Mouse (Mus musculus) CH12.LX (cell line): ENCODE results near the gene Proca1. TPM values are rescaled to one million over a fixed set of nuclear protein-coding genes. Genes with fewer than 3 reads are reported as not detected.

Experiments used
- DNase-seq: peaks from one replicate; pipeline ENCODE4 v3.0.0-alpha.2; 2013; ENCODE audit errors: extremely low read depth
- H3K27ac ChIP-seq: 2 replicates; pipeline ENCODE4 v1.5.1; 2012; ENCODE audit warnings: low read depth, mild to moderate bottlenecking, control low read depth, moderate library complexity; ENCODE audit not compliant: insufficient read depth
- H3K27me3 ChIP-seq: replicated peaks from 2 replicates; pipeline ENCODE3; 2012; ENCODE audit warnings: inconsistent platforms
- H3K36me3 ChIP-seq, 2 experiments: replicated peaks in 1 of 2; 2 replicates each; pipeline versions ENCODE3 to v1.6.1; 2012; ENCODE audit warnings: inconsistent platforms in 1 of 2, low read length in 1 of 2, mild to moderate bottlenecking in 1 of 2, mixed read lengths in 1 of 2, moderate library complexity in 1 of 2; ENCODE audit not compliant: control insufficient read depth in 1 of 2, insufficient read depth in 1 of 2
- H3K4me1 ChIP-seq, 2 experiments: 2 replicates each; pipeline ENCODE4 v1.6.1; 2012; ENCODE audit warnings: inconsistent platforms in 1 of 2, moderate library complexity in 1 of 2; ENCODE audit not compliant: insufficient read depth in 2 of 2, control insufficient read depth in 1 of 2
- H3K4me2 ChIP-seq: 2 replicates; pipeline ENCODE4 v1.6.1; 2012; ENCODE audit warnings: low read depth, mild to moderate bottlenecking, control low read depth; ENCODE audit not compliant: poor library complexity, insufficient read depth, severe bottlenecking
- H3K4me3 ChIP-seq, 3 experiments: fragments of 150-350 bp in 1 of 3; sonication (generic) in 1 of 3; replicated peaks in 1 of 3; 2 replicates each; pipeline versions ENCODE3 to v1.5.1; 2011 to 2012; ENCODE audit warnings: low read depth in 2 of 3, low read length in 2 of 3, mild to moderate bottlenecking in 2 of 3, moderate library complexity in 2 of 3, control low read depth in 1 of 3, improper control_type of control experiment in 1 of 3, inconsistent platforms in 1 of 3, mixed read lengths in 1 of 3; ENCODE audit not compliant: poor library complexity in 1 of 3
- H3K79me2 ChIP-seq: replicated peaks from 2 replicates; pipeline ENCODE4 v1.6.1; 2012; ENCODE audit warnings: mild to moderate bottlenecking, moderate library complexity; ENCODE audit not compliant: control insufficient read depth, poor library complexity, insufficient read depth, severe bottlenecking; ENCODE audit errors: extremely low read depth
- H3K9ac ChIP-seq: 2 replicates; pipeline ENCODE4 v1.6.1; 2012; ENCODE audit warnings: low read depth, mild to moderate bottlenecking, control low read depth, moderate library complexity; ENCODE audit not compliant: insufficient read depth
- H3K9me3 ChIP-seq: replicated peaks from 2 replicates; pipeline ENCODE3; 2012; ENCODE audit warnings: low read length, inconsistent platforms, mixed read lengths
- CHD2 ChIP-seq: IDR thresholded peaks from 2 replicates; pipeline ENCODE4 v1.6.1; 2011; ENCODE audit warnings: low read length, improper control_type of control experiment
- CTCF ChIP-seq, 2 experiments: IDR thresholded peaks in 1 of 2; conservative IDR thresholded peaks in 1 of 2; 2 replicates each; pipeline ENCODE4 v1.5.1; 2011 to 2012; ENCODE audit warnings: low read depth in 2 of 2, low read length in 2 of 2, improper control_type of control experiment in 1 of 2, inconsistent platforms in 1 of 2, mild to moderate bottlenecking in 1 of 2, moderate library complexity in 1 of 2
- E2F4 ChIP-seq: IDR thresholded peaks from 2 replicates; pipeline ENCODE4 v1.6.1; 2011; ENCODE audit warnings: low read depth, low read length, improper control_type of control experiment; ENCODE audit not compliant: insufficient replicate concordance
- ELF1 ChIP-seq: IDR thresholded peaks from 2 replicates; pipeline ENCODE4 v1.6.1; 2014; ENCODE audit warnings: low read depth, mild to moderate bottlenecking, inconsistent platforms, low read length, improper control_type of control experiment
- HCFC1 ChIP-seq: IDR thresholded peaks from 2 replicates; pipeline ENCODE4 v1.6.1; 2012; ENCODE audit warnings: low read depth, mild to moderate bottlenecking, inconsistent platforms, low read length, improper control_type of control experiment
- IRF4 ChIP-seq: IDR thresholded peaks from 2 replicates; pipeline ENCODE4 v1.6.1; 2014; ENCODE audit warnings: low read depth, mild to moderate bottlenecking, inconsistent platforms, low read length, improper control_type of control experiment
- JUND ChIP-seq: conservative IDR thresholded peaks from 2 replicates; pipeline ENCODE4 v1.6.1; 2011; ENCODE audit warnings: low read depth, low read length, improper control_type of control experiment
- KAT2A ChIP-seq: IDR thresholded peaks from 2 replicates; pipeline ENCODE4 v1.6.1; 2012; ENCODE audit warnings: low read length, improper control_type of control experiment, inconsistent platforms; ENCODE audit not compliant: insufficient replicate concordance
- MAX ChIP-seq: IDR thresholded peaks from 2 replicates; pipeline ENCODE4 v1.6.1; 2011; ENCODE audit warnings: low read length, improper control_type of control experiment
- MEF2A ChIP-seq: IDR thresholded peaks from 2 replicates; pipeline ENCODE4 v1.6.1; 2014; ENCODE audit warnings: low read depth, mild to moderate bottlenecking, inconsistent platforms, low read length, improper control_type of control experiment, borderline replicate concordance
- MXI1 ChIP-seq: IDR thresholded peaks from 2 replicates; pipeline ENCODE4 v1.6.1; 2011; ENCODE audit warnings: mild to moderate bottlenecking, low read depth, low read length, improper control_type of control experiment
- MYC ChIP-seq: IDR thresholded peaks from 2 replicates; pipeline ENCODE4 v1.6.1; 2011; ENCODE audit warnings: low read depth, mild to moderate bottlenecking, improper control_type of control experiment, low read length
- NELFE ChIP-seq: IDR thresholded peaks from 2 replicates; pipeline ENCODE4 v1.6.1; 2011; ENCODE audit warnings: low read depth, low read length, improper control_type of control experiment
- PAX5 ChIP-seq: IDR thresholded peaks from 2 replicates; pipeline ENCODE4 v1.6.1; 2012; ENCODE audit warnings: low read length, inconsistent platforms, mixed read lengths
- POLR2AphosphoS2 ChIP-seq: IDR thresholded peaks from 2 replicates; pipeline ENCODE4 v1.6.1; 2011; ENCODE audit warnings: low read depth, low read length, improper control_type of control experiment
- RAD21 ChIP-seq: IDR thresholded peaks from 2 replicates; pipeline ENCODE4 v1.6.1; 2011; ENCODE audit warnings: low read depth, mild to moderate bottlenecking, low read length, improper control_type of control experiment, moderate library complexity
- RCOR1 ChIP-seq: conservative IDR thresholded peaks from 2 replicates; pipeline ENCODE4 v1.6.1; 2012; ENCODE audit warnings: low read depth, mild to moderate bottlenecking, inconsistent platforms, low read length, improper control_type of control experiment
- SIN3A ChIP-seq: IDR thresholded peaks from 2 replicates; pipeline ENCODE4 v1.6.1; 2012; ENCODE audit warnings: low read length, improper control_type of control experiment, inconsistent platforms
- SMC3 ChIP-seq: IDR thresholded peaks from 2 replicates; pipeline ENCODE4 v1.6.1; 2011; ENCODE audit warnings: low read depth, low read length, improper control_type of control experiment
- UBTF ChIP-seq: IDR thresholded peaks from 2 replicates; pipeline ENCODE4 v1.6.1; 2012; ENCODE audit warnings: low read depth, mild to moderate bottlenecking, inconsistent platforms, low read length, improper control_type of control experiment, moderate library complexity
- ZC3H11A ChIP-seq: IDR thresholded peaks from 2 replicates; pipeline ENCODE4 v1.6.1; 2012; ENCODE audit warnings: low read depth, mild to moderate bottlenecking, inconsistent platforms, low read length, improper control_type of control experiment
- ZKSCAN1 ChIP-seq: IDR thresholded peaks from 2 replicates; pipeline ENCODE4 v1.6.1; 2012; ENCODE audit warnings: low read depth, inconsistent platforms, low read length, improper control_type of control experiment, borderline replicate concordance
- ZMIZ1 ChIP-seq: IDR thresholded peaks from 2 replicates; pipeline ENCODE4 v1.6.1; 2012; ENCODE audit warnings: low read depth, mild to moderate bottlenecking, inconsistent platforms, low read length, improper control_type of control experiment
- dilution Hi-C: fragments of 300-500 bp; cut with MboI; formaldehyde crosslinking; loops from 2 replicates; pipeline ENCODE4 v1.14.3; 2020; ENCODE audit warnings: low sequenced_read_pairs; ENCODE audit not compliant: extremely low pct_unique_long_range_greater_than_20kb, extremely low pct_ligation_motif_present
- in situ Hi-C: fragments of 300-500 bp; cut with MboI; formaldehyde crosslinking; loops from 3 replicates; pipeline ENCODE4 v1.14.3; 2019; ENCODE audit warnings: low sequenced_read_pairs, low pct_ligation_motif_present, low pct_unique_long_range_greater_than_20kb, mixed read lengths
- polyA plus RNA-seq: library from polyadenylated mRNA; unstranded; fragments of >175 nt; gene quantifications from 2 replicates; pipeline ENCODE4 v1.2.1, GENCODE M21; 2012; ENCODE audit warnings: low read depth; ENCODE audit not compliant: insufficient read length
- total RNA-seq, 2 experiments: library from RNA; depleted of rRNA; stranded (reverse); fragments of 300-350 nt in 1 of 2; fragments of >200 nt in 1 of 2; gene quantifications; 2 replicates each; pipeline ENCODE4 v1.2.3; 2012 to 2014

Gene Proca1
- total and polyA plus RNA-seq, 3 experiments = 0.40 TPM; not detected in 2

- dilution Hi-C loops (no loop called here), in situ Hi-C loops (no loop called here)
- H3K36me3 ChIP-seq = peaks cover 70 to 87% of the 10 kb centered on the region in 2 experiments
Measured at GRCm38 (mm10) chr11:78205361-78206206, 12.4 kb downstream of the Proca1 start.

GRCm38 (mm10) chr11:78207190-78207589, 14.0 kb downstream of the Proca1 start:
- in situ Hi-C loops = no loop called here
- no peaks in the 10 kb centered on the region for H3K9me3 ChIP-seq
- dilution Hi-C loops = no loop called here
- H3K9ac ChIP-seq = no peak overlapping the region
- peaks cover 85 to 98% of the 10 kb centered on the region in 2 experiments for H3K36me3 ChIP-seq
- no peak overlapping the region for H3K27ac ChIP-seq
- H3K4me1 ChIP-seq = peaks cover 5 to 16% of the 10 kb centered on the region in 2 experiments; a peak in 3 of 4 replicates
- H3K27me3 ChIP-seq = no peaks in the 10 kb centered on the region
- TF ChIP-seq IRF4 (no peak), CHD2 (no peak), ZC3H11A (no peak), SMC3 (no peak), SIN3A (no peak), RCOR1 (no peak), MAX (no peak), ZKSCAN1 (no peak), JUND (no peak), CTCF (conservative IDR thresholded peaks at IDR 0.05 in 1 of 2, IDR thresholded peaks at IDR 0.05 in 1 of 2; ENCODE audit: low read depth in 2 of 2, low read length in 2 of 2) (no peak), MEF2A (no peak), UBTF (no peak), RAD21 (no peak), MXI1 (no peak), MYC (no peak), ELF1 (no peak), HCFC1 (no peak), ZMIZ1 (no peak)
- H3K79me2 ChIP-seq = no peaks in the 10 kb centered on the region
- H3K4me3 ChIP-seq = no peak overlapping the region
- no peak for DNase-seq
- no peak overlapping the region for H3K4me2 ChIP-seq

More at GRCm38 (mm10) chr11:78205361-78206206, 12.4 kb downstream of the Proca1 start:
- no peaks in the 10 kb centered on the region for H3K27me3 ChIP-seq
- H3K9me3 ChIP-seq = no peaks in the 10 kb centered on the region
- no peak overlapping the region for H3K4me2 ChIP-seq
- H3K9ac ChIP-seq = no peak overlapping the region
- DNase-seq = no peak
- H3K4me3 ChIP-seq = no peak overlapping the region
- peaks cover 5 to 16% of the 10 kb centered on the region in 2 experiments; a peak in 3 of 4 replicates for H3K4me1 ChIP-seq
- H3K27ac ChIP-seq = no peak overlapping the region
- H3K79me2 ChIP-seq = no peaks in the 10 kb centered on the region
- TF ChIP-seq KAT2A (no peak), HCFC1 (no peak), SIN3A (no peak), NELFE (no peak), RAD21 (no peak), PAX5 (no peak), MYC (no peak), POLR2AphosphoS2 (no peak), E2F4 (no peak), MAX (no peak), UBTF (no peak), IRF4 (no peak)
